Comparison of ENCODE assay signal across 24 mouse cellular contexts in the genomic region with DNA sequence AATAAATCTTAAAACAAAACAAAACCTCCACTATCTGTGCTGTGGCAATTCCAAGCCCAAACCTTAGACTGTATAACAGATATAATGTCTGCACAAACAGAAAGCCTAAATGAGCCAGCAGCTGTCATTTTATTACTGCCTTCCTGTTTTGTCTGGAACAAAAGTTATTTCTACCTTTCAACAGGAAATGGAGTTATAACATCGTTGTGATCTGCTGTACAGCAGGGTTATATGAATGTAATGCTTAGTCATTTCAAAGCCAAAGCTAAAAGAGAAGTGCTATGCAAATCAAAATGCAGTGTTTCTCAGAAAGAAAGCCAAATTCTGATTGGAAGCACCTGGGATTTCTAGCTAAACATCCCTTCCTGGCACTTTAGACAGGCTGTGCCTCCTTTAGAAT. TPM values are rescaled to one million over a fixed set of nuclear protein-coding genes. Genes with fewer than 3 reads are reported as not detected.
DNase-seq lines count a peak whose midpoint lies in the region; ATAC-seq and TF ChIP-seq lines count a peak whose summit lies in the region.
"Had no signal": no experiment of that assay in that cellular context is flagged by ENCODE, and none has a peak within 500 bp of the region (broad histone marks: within the 10 kb centered on the region; RNA-seq: fewer than 3 reads in every experiment).

No protein-coding gene starts in this region.

- H3K4me1 ChIP-seq in limb, embryonic 12.5 days (replicated peaks), result peaks cover 6% of the 10 kb centered on the region
- peaks cover 8% of the 10 kb centered on the region; the same call in 1 of the 2 replicates for H3K4me1 ChIP-seq in limb, embryonic 10.5 days
- no peaks in the 10 kb centered on the region; the same call in 1 of the 2 replicates for H3K4me1 ChIP-seq in limb, embryonic 14.5 days (ENCODE audit: control insufficient read depth, insufficient read depth, low read length)
- peaks cover 8% of the 10 kb centered on the region; the same call in 1 of the 2 replicates for H3K4me1 ChIP-seq in midbrain, embryonic 11.5 days (ENCODE audit: control insufficient read depth, insufficient read depth, low read length)
- peaks cover 4% of the 10 kb centered on the region; the same call in 1 of the 2 replicates for H3K4me1 ChIP-seq in cerebellum, adult 2 months (ENCODE audit: control insufficient read depth, insufficient read depth, low read length)

- no peak for DNase-seq in limb, embryonic 10.5 days (ENCODE audit: low spot score)
- peak; percentile 71 for DNase-seq in CD4-positive helper T cell, adult 2 months (ENCODE audit: low read depth, low spot score)
- peak; percentile 34 for DNase-seq in NIH3T3 (ENCODE audit: low read depth)
- DNase-seq in limb, embryonic 14.5 days (ENCODE audit: low spot score), result peak; percentile 20
- no peak for DNase-seq in midbrain, embryonic 11.5 days (ENCODE audit: low spot score, missing footprints)
- no peak for DNase-seq in lung, postnatal 4 days
- DNase-seq in cerebellum, adult 2 months, result no peak
- DNase-seq: adrenal gland, postnatal 36 days; cerebellum, adult 11 months; cerebellum, postnatal 10 days; gastrocnemius, postnatal 25 days; kidney, postnatal 10 days; left cerebral cortex, postnatal 4 days; liver, postnatal 0 days; midbrain, embryonic 14.5 days; right cerebral cortex, postnatal 4 days had no signal

- no peak for TF ChIP-seq POLR2A in limb, embryonic 14.5 days (IDR thresholded peaks at IDR 0.05; ENCODE audit: borderline replicate concordance, extremely low read depth, insufficient read depth, insufficient read length)
- no peak for TF ChIP-seq POLR2A in cerebellum, adult 2 months (IDR thresholded peaks at IDR 0.05; ENCODE audit: borderline replicate concordance, insufficient read depth, low read length)

- H3K4me3 ChIP-seq in limb, embryonic 12.5 days (replicated peaks), result no peak overlapping the region
- H3K4me3 ChIP-seq in limb, embryonic 10.5 days, result no peak overlapping the region
- no peak overlapping the region for H3K4me3 ChIP-seq in limb, embryonic 14.5 days (replicated peaks; ENCODE audit: low read length)
- no peak overlapping the region for H3K4me3 ChIP-seq in midbrain, embryonic 11.5 days (ENCODE audit: low read depth, low read length)
- no peak overlapping the region for H3K4me3 ChIP-seq in cerebellum, adult 2 months (replicated peaks; ENCODE audit: insufficient read depth, low read depth, low read length)
- H3K4me3 ChIP-seq: forebrain, embryonic 12.5 days; hindbrain, embryonic 12.5 days; left cerebral cortex, adult 2 months; neural tube, embryonic 12.5 days; stomach, embryonic 15.5 days had no signal

- H3K27ac ChIP-seq in limb, embryonic 12.5 days, result peak overlapping the region; percentile 12; the same call in 1 of the 2 replicates
- no peak overlapping the region for H3K27ac ChIP-seq in limb, embryonic 10.5 days
- no peak overlapping the region for H3K27ac ChIP-seq in limb, embryonic 14.5 days (replicated peaks; ENCODE audit: low read depth, low read length)
- no peak overlapping the region for H3K27ac ChIP-seq in midbrain, embryonic 11.5 days (ENCODE audit: low read depth, low read length)
- H3K27ac ChIP-seq in cerebellum, adult 2 months (ENCODE audit: insufficient read depth, low read length), result no peak overlapping the region
- H3K27ac ChIP-seq: forebrain, embryonic 12.5 days; hindbrain, embryonic 12.5 days; left cerebral cortex, adult 2 months; neural tube, embryonic 12.5 days; stomach, embryonic 15.5 days had no signal

- H3K9me3 ChIP-seq in limb, embryonic 12.5 days, result no peaks in the 10 kb centered on the region
- H3K9me3 ChIP-seq in limb, embryonic 10.5 days (replicated peaks), result no peaks in the 10 kb centered on the region
- H3K9me3 ChIP-seq in limb, embryonic 14.5 days (ENCODE audit: control insufficient read depth, low read length), result no peaks in the 10 kb centered on the region
- H3K9me3 ChIP-seq in midbrain, embryonic 11.5 days (ENCODE audit: control insufficient read depth, low read length), result no peaks in the 10 kb centered on the region
- H3K9me3 ChIP-seq: forebrain, embryonic 12.5 days; hindbrain, embryonic 12.5 days; neural tube, embryonic 12.5 days; stomach, embryonic 15.5 days had no signal

- no peak for ATAC-seq in limb, embryonic 12.5 days (ENCODE audit: insufficient number of reproducible peaks, insufficient read depth, low FRiP score, low TSS enrichment, low read depth)
- ATAC-seq in limb, embryonic 14.5 days (ENCODE audit: low FRiP score, low read depth), result no peak
- ATAC-seq in midbrain, embryonic 11.5 days (ENCODE audit: low FRiP score), result no peak
- ATAC-seq: liver, postnatal 0 days; lung, postnatal 0 days had no signal

- H3K36me3 ChIP-seq in limb, embryonic 12.5 days, result no peaks in the 10 kb centered on the region
- peaks cover under 1% of the 10 kb centered on the region; the same call in 1 of the 2 replicates for H3K36me3 ChIP-seq in limb, embryonic 10.5 days
- no peaks in the 10 kb centered on the region for H3K36me3 ChIP-seq in limb, embryonic 14.5 days (ENCODE audit: control insufficient read depth, insufficient read depth, low read length)
- no peaks in the 10 kb centered on the region for H3K36me3 ChIP-seq in midbrain, embryonic 11.5 days (ENCODE audit: control insufficient read depth, insufficient read depth, low read length)
- H3K36me3 ChIP-seq: forebrain, embryonic 12.5 days; hindbrain, embryonic 12.5 days; neural tube, embryonic 12.5 days; stomach, embryonic 15.5 days had no signal

- no peaks in the 10 kb centered on the region for H3K27me3 ChIP-seq in limb, embryonic 12.5 days
- no peaks in the 10 kb centered on the region for H3K27me3 ChIP-seq in limb, embryonic 10.5 days (ENCODE audit: low read depth, poor library complexity, severe bottlenecking)
- H3K27me3 ChIP-seq in limb, embryonic 14.5 days (ENCODE audit: control insufficient read depth, insufficient read depth, low read length), result no peaks in the 10 kb centered on the region
- no peaks in the 10 kb centered on the region for H3K27me3 ChIP-seq in midbrain, embryonic 11.5 days (ENCODE audit: control insufficient read depth, insufficient read depth, low read length)
- no peaks in the 10 kb centered on the region for H3K27me3 ChIP-seq in cerebellum, adult 2 months (ENCODE audit: control insufficient read depth, insufficient read depth, low read length)
- H3K27me3 ChIP-seq: forebrain, embryonic 12.5 days; hindbrain, embryonic 12.5 days; neural tube, embryonic 12.5 days; stomach, embryonic 15.5 days had no signal

- H3K4me2 ChIP-seq in limb, embryonic 12.5 days, result no peak overlapping the region
- no peak overlapping the region for H3K4me2 ChIP-seq in limb, embryonic 14.5 days (replicated peaks; ENCODE audit: low read depth, low read length, severe bottlenecking)
- no peak overlapping the region for H3K4me2 ChIP-seq in midbrain, embryonic 11.5 days
- H3K4me2 ChIP-seq: forebrain, embryonic 12.5 days; hindbrain, embryonic 12.5 days; liver, embryonic 11.5 days; neural tube, embryonic 12.5 days; stomach, embryonic 15.5 days had no signal

- WGBS in limb, embryonic 12.5 days, result 45% methylated on average over 1 of the region's 1 CpGs
- WGBS in limb, embryonic 10.5 days, result 85% methylated on average over 1 of the region's 1 CpGs
- 38% methylated on average over 1 of the region's 1 CpGs for WGBS in limb, embryonic 14.5 days
- WGBS in midbrain, embryonic 11.5 days, result 80% methylated on average over 1 of the region's 1 CpGs
- WGBS in cerebellum, adult 2 months, result 73% methylated on average over 1 of the region's 1 CpGs

- TF ChIP-seq CTCF in cerebellum, adult 2 months (IDR thresholded peaks at IDR 0.05; ENCODE audit: borderline replicate concordance, insufficient read depth, low read depth, low read length), result no peak

- no peak overlapping the region for H3K9ac ChIP-seq in limb, embryonic 12.5 days (replicated peaks)
- no peak overlapping the region for H3K9ac ChIP-seq in limb, embryonic 14.5 days (ENCODE audit: low read depth, low read length, severe bottlenecking)
- no peak overlapping the region for H3K9ac ChIP-seq in midbrain, embryonic 11.5 days (ENCODE audit: low read length)
- H3K9ac ChIP-seq: forebrain, embryonic 12.5 days; hindbrain, embryonic 12.5 days; liver, postnatal 0 days; neural tube, embryonic 12.5 days; stomach, embryonic 15.5 days had no signal

RNA-seq across cellular contexts. Expression of a gene that starts 2.7 kb away (rescaled TPM):
- 56.6 and 60.0 TPM in 2 replicates for polyA plus RNA-seq in limb, embryonic 12.5 days (2016; fragmentation: Nextera tagmentation; extraction: Ambion mirVana)
- polyA plus RNA-seq in limb, embryonic 10.5 days (2016; fragmentation: Nextera tagmentation; extraction: Ambion mirVana), result 48.8 and 52.6 TPM in 2 replicates
- polyA plus RNA-seq in limb, embryonic 14.5 days (2012; rRNA removed), result 13.9 and 23.4 TPM in 2 replicates
- polyA plus RNA-seq in limb, embryonic 14.5 days (2014; fragmentation: Nextera tagmentation; extraction: Ambion mirVana), result 34.5 and 42.5 TPM in 2 replicates
- polyA plus RNA-seq in midbrain, embryonic 11.5 days (2014; fragmentation: Nextera tagmentation; extraction: Ambion mirVana), result 38.3 and 41.8 TPM in 2 replicates
- polyA plus RNA-seq in cerebellum, adult 2 months (2012; rRNA removed), result 10.7 and 11.2 TPM in 2 replicates

RNA-seq across cellular contexts. Expression of a gene that starts 4.3 kb away (rescaled TPM):
- 11.0 and 12.7 TPM in 2 replicates for polyA plus RNA-seq in limb, embryonic 12.5 days (2016; fragmentation: Nextera tagmentation; extraction: Ambion mirVana)
- polyA plus RNA-seq in limb, embryonic 10.5 days (2016; fragmentation: Nextera tagmentation; extraction: Ambion mirVana), result 8.6 and 9.8 TPM in 2 replicates
- 4.4 and 5.5 TPM in 2 replicates for polyA plus RNA-seq in limb, embryonic 14.5 days (2012; rRNA removed)
- 8.1 and 8.7 TPM in 2 replicates for polyA plus RNA-seq in limb, embryonic 14.5 days (2014; fragmentation: Nextera tagmentation; extraction: Ambion mirVana)
- 10.2 and 10.5 TPM in 2 replicates for polyA plus RNA-seq in midbrain, embryonic 11.5 days (2014; fragmentation: Nextera tagmentation; extraction: Ambion mirVana)
- 6.6 and 6.9 TPM in 2 replicates for polyA plus RNA-seq in cerebellum, adult 2 months (2012; rRNA removed)

RNA-seq across cellular contexts. Expression of a gene that starts 33.0 kb away (rescaled TPM):
- polyA plus RNA-seq in limb, embryonic 12.5 days (2016; fragmentation: Nextera tagmentation; extraction: Ambion mirVana), result 18.3 and 19.6 TPM in 2 replicates
- 11.4 and 13.0 TPM in 2 replicates for polyA plus RNA-seq in limb, embryonic 10.5 days (2016; fragmentation: Nextera tagmentation; extraction: Ambion mirVana)
- polyA plus RNA-seq in limb, embryonic 14.5 days (2012; rRNA removed), result 9.8 and 11.4 TPM in 2 replicates
- polyA plus RNA-seq in limb, embryonic 14.5 days (2014; fragmentation: Nextera tagmentation; extraction: Ambion mirVana), result 14.0 and 19.0 TPM in 2 replicates
- polyA plus RNA-seq in midbrain, embryonic 11.5 days (2014; fragmentation: Nextera tagmentation; extraction: Ambion mirVana), result 18.4 and 20.2 TPM in 2 replicates
- 15.2 and 17.4 TPM in 2 replicates for polyA plus RNA-seq in cerebellum, adult 2 months (2012; rRNA removed)

RNA-seq across cellular contexts. Expression of a gene that starts 58.3 kb away (rescaled TPM):
- polyA plus RNA-seq in limb, embryonic 12.5 days (2016; fragmentation: Nextera tagmentation; extraction: Ambion mirVana), result 4.3 and 4.8 TPM in 2 replicates
- polyA plus RNA-seq in limb, embryonic 10.5 days (2016; fragmentation: Nextera tagmentation; extraction: Ambion mirVana), result 5.3 TPM in 2 replicates
- polyA plus RNA-seq in limb, embryonic 14.5 days (2012; rRNA removed), result 2.1 and 2.4 TPM in 2 replicates
- 2.1 and 2.5 TPM in 2 replicates for polyA plus RNA-seq in limb, embryonic 14.5 days (2014; fragmentation: Nextera tagmentation; extraction: Ambion mirVana)
- 4.6 and 5.1 TPM in 2 replicates for polyA plus RNA-seq in midbrain, embryonic 11.5 days (2014; fragmentation: Nextera tagmentation; extraction: Ambion mirVana)
- 0.51 and 0.84 TPM in 2 replicates for polyA plus RNA-seq in cerebellum, adult 2 months (2012; rRNA removed)

Comparison
In these comparisons a context has a peak if more than half of its experiments do, and no peak if none do; other contexts are left out.
1. DNase-seq: peak in CD4-positive helper T cell, adult 2 months (single experiment), NIH3T3 (single experiment) and limb, embryonic 14.5 days (single experiment); none in limb, embryonic 10.5 days (single experiment), midbrain, embryonic 11.5 days (single experiment), lung, postnatal 4 days (0 of 2) and cerebellum, adult 2 months (0 of 2).